Mouse (Mus musculus): ENCODE data around the gene Rrp12. TPM values are rescaled to one million over a fixed set of nuclear protein-coding genes. Genes with fewer than 3 reads are reported as not detected.
"Not testable (repeated sequence)": the region's sequence is repeated elsewhere in the genome, so short reads cannot be mapped to it uniquely, and the experiment has no call there.

Gene Rrp12
- polyA plus RNA-seq, 2 experiments from 2014 or later = 6.9 to 8.8 TPM

DNA sequence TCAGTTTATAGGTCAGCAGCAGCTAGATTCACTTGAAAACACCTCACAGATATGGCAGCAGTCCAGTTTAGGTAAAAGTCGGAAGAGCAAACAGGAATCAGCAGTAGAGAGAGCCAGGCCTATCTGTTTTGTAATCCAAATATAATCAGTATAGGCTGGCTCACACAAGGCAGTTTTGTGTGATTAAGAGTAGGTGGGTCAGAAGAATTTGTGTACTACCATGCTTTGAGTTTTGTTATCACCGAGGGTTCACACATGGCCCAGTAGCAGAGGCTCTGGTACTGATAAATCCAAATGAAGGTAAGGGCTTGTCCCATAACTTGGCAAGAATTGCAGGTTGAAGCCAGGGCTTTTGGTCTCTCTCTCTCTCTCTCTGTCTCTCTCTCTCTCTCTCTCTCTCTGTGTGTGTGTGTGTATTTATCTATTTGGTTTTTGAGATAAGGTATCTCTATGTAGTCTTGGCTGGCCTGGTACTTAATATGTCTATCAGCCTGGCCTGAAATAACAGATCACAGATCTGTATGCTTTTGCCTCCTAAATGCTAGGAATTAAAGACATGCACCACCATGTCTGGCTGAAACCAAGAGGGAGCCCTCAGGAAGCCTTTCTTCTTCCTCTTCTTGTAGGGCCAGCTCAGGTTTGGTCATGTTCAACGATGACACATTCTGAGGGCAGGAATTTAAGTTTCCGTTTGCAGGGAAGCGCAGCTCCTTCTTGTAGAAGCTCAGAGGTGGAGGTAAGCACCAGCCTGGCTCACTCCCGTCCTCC is 10.5 kb upstream of the Rrp12 start:
- ATAC-seq = no peak

- ATAC-seq = no peak
These were observed 9.3 kb upstream of the Rrp12 start for GRCm38 (mm10) chr19:41905246-41905645.

DNA sequence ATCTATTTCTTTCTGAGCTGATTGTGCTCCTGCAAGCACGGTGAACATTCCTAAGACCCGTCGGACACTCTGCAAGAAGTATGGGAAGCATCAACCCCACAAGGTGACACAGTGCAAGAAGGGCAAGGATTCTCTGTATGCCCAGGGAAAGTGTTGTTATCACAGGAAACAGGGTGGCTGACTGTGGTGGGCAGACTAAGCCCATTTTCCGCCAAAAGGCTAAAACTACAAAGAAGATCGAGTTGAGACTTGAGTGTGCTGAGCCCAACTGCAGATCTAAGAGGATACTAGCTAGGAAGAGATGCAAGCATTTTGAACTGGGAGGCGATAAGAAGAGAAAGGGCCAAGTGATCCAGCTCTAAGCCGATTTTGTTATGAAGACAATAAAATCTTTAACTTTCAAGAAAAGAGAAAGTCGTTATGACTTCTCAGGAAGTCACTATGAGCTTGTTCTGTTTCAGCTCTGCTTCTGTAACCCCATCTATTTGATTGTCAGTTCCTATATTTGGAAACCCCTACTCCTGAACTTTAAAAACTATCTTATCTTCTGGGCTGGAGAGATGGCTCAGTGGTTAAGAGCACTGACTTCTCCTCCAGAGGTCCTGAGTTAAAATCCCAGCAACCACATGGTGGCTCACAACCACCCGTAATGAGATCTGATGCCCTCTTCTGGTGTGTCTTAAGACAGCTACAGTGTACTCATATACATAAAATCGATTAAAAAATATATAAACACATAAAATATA is 7.0 kb upstream of the Rrp12 start:
- ATAC-seq = no peak

DNA sequence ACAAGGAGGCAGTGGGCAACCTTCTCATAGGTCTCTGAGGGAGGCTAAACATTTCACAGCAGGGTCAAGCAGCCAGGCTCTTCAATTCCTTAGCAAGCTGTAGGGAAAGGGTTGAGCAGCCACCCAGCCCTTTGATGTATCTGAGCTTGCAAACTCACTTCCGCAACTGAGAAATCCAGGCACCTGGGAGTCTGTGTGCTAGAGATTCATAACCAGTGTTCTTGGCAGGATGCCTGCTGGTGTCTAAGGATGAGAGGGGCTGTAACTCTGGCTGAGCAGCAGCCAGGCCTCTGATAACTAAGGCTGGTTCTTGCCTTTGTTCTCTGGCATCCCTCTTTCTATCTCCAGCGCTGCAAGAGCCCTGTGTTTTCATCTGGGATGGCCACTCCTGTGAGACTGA is 5.7 kb upstream of the Rrp12 start:
- ATAC-seq = no peak

DNA sequence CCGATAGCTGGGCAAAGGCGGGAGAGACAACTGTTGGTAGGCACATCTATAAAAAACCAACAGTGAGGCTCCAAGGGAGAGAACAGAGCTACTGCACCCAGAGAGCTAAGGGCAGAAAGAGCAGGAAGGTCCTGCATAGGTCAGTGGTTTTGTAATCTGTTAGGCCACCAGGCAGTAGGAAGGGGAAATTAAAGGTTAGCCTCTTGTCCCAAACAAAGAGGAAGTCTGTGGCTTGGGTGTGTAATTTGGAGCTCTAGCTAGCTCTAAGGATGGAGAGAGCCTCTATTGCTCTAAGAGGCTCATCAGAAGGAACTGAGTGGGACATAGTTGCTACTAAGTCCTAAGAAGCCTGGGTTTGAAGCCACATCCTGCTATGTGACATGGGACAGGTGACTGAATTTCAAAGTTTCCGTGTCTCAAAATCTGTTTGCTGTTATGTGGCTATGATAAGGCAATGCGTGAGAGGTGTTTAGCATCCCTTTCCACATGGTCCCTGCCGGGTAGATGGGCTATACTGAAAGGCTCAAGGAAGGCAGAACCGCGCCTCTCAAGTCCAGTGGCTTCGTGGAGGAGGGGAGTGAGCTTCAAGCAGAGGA is 4.6 kb upstream of the Rrp12 start:
- no peak for ATAC-seq

GRCm38 (mm10) chr19:41898860-41899259 is 2.9 kb upstream of the Rrp12 start:
- no peak for ATAC-seq

DNA sequence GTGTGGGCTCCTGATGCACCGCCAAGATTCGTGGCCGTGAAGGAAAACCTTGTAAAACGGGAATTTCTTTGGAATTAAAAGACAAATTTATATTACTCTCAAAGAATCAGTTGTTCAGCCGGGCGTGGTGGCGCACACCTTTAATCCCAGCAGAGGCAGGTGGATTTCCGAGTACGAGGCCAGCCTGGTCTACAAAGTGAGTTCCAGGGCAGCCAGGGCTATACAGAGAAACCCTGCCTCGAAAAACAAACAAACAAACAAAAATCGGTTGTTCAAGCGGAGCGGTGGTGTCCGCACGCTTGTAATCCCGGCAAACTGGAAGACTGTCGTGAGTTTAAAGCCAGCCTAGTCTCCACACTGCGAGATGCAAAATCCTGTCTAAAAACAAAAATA is 342 bp upstream of the Rrp12 start:
- no peak for ATAC-seq

GRCm38 (mm10) chr19:41894959-41895358 is 1.0 kb downstream of the Rrp12 start:
- no peak for ATAC-seq

- ATAC-seq = no peak
These were observed 7.8 kb downstream of the Rrp12 start for GRCm38 (mm10) chr19:41888191-41888590.

- no peak for ATAC-seq
These were observed 12.1 kb downstream of the Rrp12 start for GRCm38 (mm10) chr19:41883882-41884281.

GRCm38 (mm10) chr19:41881842-41882241 is 14.1 kb downstream of the Rrp12 start:
- no peak for ATAC-seq

- peak; percentile 40 for ATAC-seq
These were observed 21.6 kb downstream of the Rrp12 start for GRCm38 (mm10) chr19:41874356-41874755.

- no peak for ATAC-seq
These were observed 23.7 kb downstream of the Rrp12 start for GRCm38 (mm10) chr19:41872285-41872684.

- ATAC-seq = not testable (repeated sequence)
These were observed 26.0 kb downstream of the Rrp12 start for GRCm38 (mm10) chr19:41869946-41870345.

- ATAC-seq = no peak
These were observed 26.7 kb downstream of the Rrp12 start for GRCm38 (mm10) chr19:41869296-41869695.

GRCm38 (mm10) chr19:41866707-41867106 is 29.3 kb downstream of the Rrp12 start:
- no peak for ATAC-seq

DNA sequence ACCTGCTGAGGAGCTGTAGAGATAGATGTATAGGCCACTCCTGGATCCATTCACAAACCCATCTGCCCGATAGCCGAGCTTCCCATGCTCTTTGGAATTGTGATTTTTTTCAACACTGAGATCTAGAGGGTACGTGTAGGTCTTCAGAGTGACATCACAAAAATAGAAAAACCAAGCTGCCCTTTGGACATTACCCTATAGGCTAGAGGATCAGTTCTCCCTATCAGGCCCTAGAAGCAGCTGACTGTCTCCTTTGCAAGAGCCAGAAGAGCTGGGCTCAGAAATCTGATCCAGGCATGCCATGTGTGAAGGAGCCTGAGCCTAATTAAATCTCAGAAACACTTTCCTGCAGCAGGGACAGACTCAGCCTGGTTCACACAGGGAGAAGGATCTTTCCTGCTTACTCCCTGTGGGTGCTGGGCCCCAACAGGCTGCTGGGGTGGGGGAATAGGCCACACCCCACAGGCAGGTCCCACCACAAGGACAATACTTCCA is 38.1 kb downstream of the Rrp12 start:
- ATAC-seq = no peak

- no peak for ATAC-seq
These were observed 38.7 kb downstream of the Rrp12 start for GRCm38 (mm10) chr19:41857086-41857762.

GRCm38 (mm10) chr19:41852423-41852822 is 43.5 kb downstream of the Rrp12 start:
- ATAC-seq = no peak

GRCm38 (mm10) chr19:41850719-41851543 is 45.0 kb downstream of the Rrp12 start:
- no peak for ATAC-seq

GRCm38 (mm10) chr19:41850021-41850718 is 45.8 kb downstream of the Rrp12 start:
- no peak for ATAC-seq
